Mouse (Mus musculus) hematopoietic multipotent progenitor cell, adult 10-12 weeks (in vitro differentiated cells): ENCODE measurements around the gene Afap1l2. TPM values are rescaled to one million over a fixed set of nuclear protein-coding genes. Genes with fewer than 3 reads are reported as not detected.

Experiments used
- polyA plus RNA-seq: library from polyadenylated mRNA; stranded (reverse); fragments of >175 nt; gene quantifications from 2 replicates; pipeline ENCODE4 v1.2.3, GENCODE M21; 2012; ENCODE audit warnings: low replicate concordance

The Afap1l2 gene
- 0.11 and 0.53 TPM in 2 replicates for polyA plus RNA-seq

DNA sequence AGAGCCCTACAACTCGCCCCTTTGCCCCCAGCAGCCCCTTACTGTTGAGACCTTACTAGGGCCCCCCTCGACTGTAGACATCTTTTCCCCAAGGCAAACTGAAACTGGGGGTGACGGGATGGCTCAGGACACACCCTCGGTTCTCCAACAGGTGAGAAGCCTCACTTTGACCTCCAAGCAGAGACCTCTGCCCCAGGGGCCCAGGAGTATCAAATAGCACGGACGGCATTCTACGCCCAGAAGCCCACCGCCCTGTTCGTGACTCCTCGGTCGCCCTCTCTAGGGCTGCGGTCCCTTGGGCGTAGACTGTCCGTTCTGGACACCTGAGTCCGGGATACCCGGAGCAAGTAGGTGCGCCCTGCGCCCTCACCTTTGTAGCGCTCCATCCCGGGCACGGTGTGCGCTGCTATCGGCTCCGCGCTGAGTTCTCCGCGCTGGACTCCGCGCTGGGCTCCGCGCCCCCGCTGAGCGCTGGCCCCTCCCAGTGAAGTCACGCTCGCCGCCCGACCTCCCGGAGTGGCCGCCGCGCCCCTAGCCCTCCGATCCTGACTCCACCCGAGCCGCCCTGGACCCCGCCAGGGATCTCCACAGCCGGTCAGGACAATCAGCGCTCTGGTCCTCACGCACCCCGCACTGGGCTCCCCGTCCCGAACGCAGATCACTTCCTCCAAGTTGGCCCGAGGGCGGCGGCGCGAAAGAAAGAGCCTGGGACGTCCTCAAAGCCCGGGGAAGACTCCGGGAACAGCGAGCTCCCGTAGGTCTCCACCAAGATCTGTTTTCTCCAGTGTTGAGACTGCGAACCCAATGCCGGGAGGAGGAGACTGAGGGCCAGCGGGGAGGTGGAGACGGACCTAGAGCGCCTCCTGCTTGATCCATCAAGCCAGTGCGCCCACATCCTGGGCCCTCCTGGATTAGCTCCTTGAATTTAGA, at the start of gene Afap1l2:
Gene Afap1l2 (minus strand): TSS at position 448 of the 930 bp plus-strand sequence.

DNA sequence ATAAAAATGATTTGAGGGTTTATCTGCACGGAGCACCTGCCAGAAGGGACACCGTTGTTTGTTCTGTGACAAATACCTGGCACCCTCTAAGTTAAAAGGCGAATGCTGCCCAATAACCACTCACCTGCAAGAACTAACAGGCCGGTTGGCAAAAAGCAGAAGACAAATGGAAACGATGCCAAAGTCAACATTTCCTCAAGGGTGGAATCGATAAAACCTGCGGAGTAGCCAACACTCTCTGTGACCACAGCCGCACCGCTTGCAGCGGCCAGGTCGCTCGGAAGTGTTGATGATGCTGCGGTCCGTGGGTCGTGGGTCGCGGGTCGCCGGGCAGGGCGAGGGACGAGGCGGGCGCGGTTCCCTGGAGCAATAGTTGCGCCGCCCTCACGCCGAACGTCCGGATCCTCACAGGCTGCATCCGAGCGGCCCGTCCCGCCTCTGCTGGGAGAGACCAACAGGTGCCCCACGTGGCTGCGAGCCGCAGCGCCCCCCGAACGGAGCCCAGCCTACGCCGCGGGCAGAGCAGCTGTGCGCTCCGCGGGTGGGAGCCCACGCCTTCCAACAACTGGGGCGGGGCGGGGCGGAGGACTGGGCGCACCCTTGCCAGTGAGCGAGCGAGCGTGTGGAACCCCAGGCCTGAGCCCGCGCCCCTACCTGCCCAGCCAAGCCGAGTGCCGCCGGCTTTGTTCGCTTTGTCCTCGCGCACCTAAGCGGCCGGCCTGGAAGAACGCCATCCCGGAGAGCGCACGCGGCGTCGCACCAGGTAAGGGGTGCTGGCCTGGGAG, 134.0 kb downstream of the Afap1l2 start, which contains the start of gene Vwa2:
Gene Vwa2 (plus strand): TSS at position 434 of the 785 bp plus-strand sequence.

Other genes starting within 250 kb of the Afap1l2 start
- 1.3 and 2.2 TPM in 2 replicates for gene Ccdc186, start 186.0 kb downstream of the Afap1l2 start, polyA plus RNA-seq
- gene Tdrd1, start 182.0 kb downstream of the Afap1l2 start, polyA plus RNA-seq = not detected in 2 replicates
- not detected in 2 replicates for gene Vwa2, start 134.0 kb downstream of the Afap1l2 start, polyA plus RNA-seq